Mouse (Mus musculus) CH12.LX (cell line): ENCODE measurements around the gene Blzf1. TPM values are rescaled to one million over a fixed set of nuclear protein-coding genes. Genes with fewer than 3 reads are reported as not detected.

Source experiments
- DNase-seq: peaks from one replicate; pipeline ENCODE4 v3.0.0-alpha.2; 2013; ENCODE audit errors: extremely low read depth
- H3K27ac ChIP-seq: 2 replicates; pipeline ENCODE4 v1.5.1; 2012; ENCODE audit warnings: low read depth, mild to moderate bottlenecking, control low read depth, moderate library complexity; ENCODE audit not compliant: insufficient read depth
- H3K27me3 ChIP-seq: replicated peaks from 2 replicates; pipeline ENCODE3; 2012; ENCODE audit warnings: inconsistent platforms
- H3K36me3 ChIP-seq, 2 experiments: replicated peaks in 1 of 2; 2 replicates each; pipeline versions ENCODE3 to v1.6.1; 2012; ENCODE audit warnings: inconsistent platforms in 1 of 2, low read length in 1 of 2, mild to moderate bottlenecking in 1 of 2, mixed read lengths in 1 of 2, moderate library complexity in 1 of 2; ENCODE audit not compliant: control insufficient read depth in 1 of 2, insufficient read depth in 1 of 2
- H3K4me1 ChIP-seq, 2 experiments: 2 replicates each; pipeline ENCODE4 v1.6.1; 2012; ENCODE audit warnings: inconsistent platforms in 1 of 2, moderate library complexity in 1 of 2; ENCODE audit not compliant: insufficient read depth in 2 of 2, control insufficient read depth in 1 of 2
- H3K4me2 ChIP-seq: 2 replicates; pipeline ENCODE4 v1.6.1; 2012; ENCODE audit warnings: low read depth, mild to moderate bottlenecking, control low read depth; ENCODE audit not compliant: poor library complexity, insufficient read depth, severe bottlenecking
- H3K4me3 ChIP-seq, 3 experiments: fragments of 150-350 bp in 1 of 3; sonication (generic) in 1 of 3; replicated peaks in 1 of 3; 2 replicates each; pipeline versions ENCODE3 to v1.5.1; 2011 to 2012; ENCODE audit warnings: low read depth in 2 of 3, low read length in 2 of 3, mild to moderate bottlenecking in 2 of 3, moderate library complexity in 2 of 3, control low read depth in 1 of 3, improper control_type of control experiment in 1 of 3, inconsistent platforms in 1 of 3, mixed read lengths in 1 of 3; ENCODE audit not compliant: poor library complexity in 1 of 3
- H3K79me2 ChIP-seq: replicated peaks from 2 replicates; pipeline ENCODE4 v1.6.1; 2012; ENCODE audit warnings: mild to moderate bottlenecking, moderate library complexity; ENCODE audit not compliant: control insufficient read depth, poor library complexity, insufficient read depth, severe bottlenecking; ENCODE audit errors: extremely low read depth
- H3K9ac ChIP-seq: 2 replicates; pipeline ENCODE4 v1.6.1; 2012; ENCODE audit warnings: low read depth, mild to moderate bottlenecking, control low read depth, moderate library complexity; ENCODE audit not compliant: insufficient read depth
- H3K9me3 ChIP-seq: replicated peaks from 2 replicates; pipeline ENCODE3; 2012; ENCODE audit warnings: low read length, inconsistent platforms, mixed read lengths
- BHLHE40 ChIP-seq: IDR thresholded peaks from 2 replicates; pipeline ENCODE4 v1.6.1; 2011; ENCODE audit warnings: mild to moderate bottlenecking, low read depth, low read length, improper control_type of control experiment
- CHD1 ChIP-seq: IDR thresholded peaks from 2 replicates; pipeline ENCODE4 v1.6.1; 2012; ENCODE audit warnings: low read depth, low read length, improper control_type of control experiment, inconsistent platforms
- E2F4 ChIP-seq: IDR thresholded peaks from 2 replicates; pipeline ENCODE4 v1.6.1; 2011; ENCODE audit warnings: low read depth, low read length, improper control_type of control experiment; ENCODE audit not compliant: insufficient replicate concordance
- ETS1 ChIP-seq: conservative IDR thresholded peaks from 2 replicates; pipeline ENCODE4 v1.6.1; 2012; ENCODE audit warnings: low read depth, mild to moderate bottlenecking, inconsistent platforms, low read length, improper control_type of control experiment, moderate library complexity
- HCFC1 ChIP-seq: IDR thresholded peaks from 2 replicates; pipeline ENCODE4 v1.6.1; 2012; ENCODE audit warnings: low read depth, mild to moderate bottlenecking, inconsistent platforms, low read length, improper control_type of control experiment
- IRF4 ChIP-seq: IDR thresholded peaks from 2 replicates; pipeline ENCODE4 v1.6.1; 2014; ENCODE audit warnings: low read depth, mild to moderate bottlenecking, inconsistent platforms, low read length, improper control_type of control experiment
- JUN ChIP-seq: IDR thresholded peaks from 2 replicates; pipeline ENCODE4 v1.6.1; 2011; ENCODE audit warnings: low read depth, mild to moderate bottlenecking, low read length, improper control_type of control experiment, moderate library complexity; ENCODE audit not compliant: insufficient read depth
- JUND ChIP-seq: conservative IDR thresholded peaks from 2 replicates; pipeline ENCODE4 v1.6.1; 2011; ENCODE audit warnings: low read depth, low read length, improper control_type of control experiment
- KAT2A ChIP-seq: IDR thresholded peaks from 2 replicates; pipeline ENCODE4 v1.6.1; 2012; ENCODE audit warnings: low read length, improper control_type of control experiment, inconsistent platforms; ENCODE audit not compliant: insufficient replicate concordance
- MAX ChIP-seq: IDR thresholded peaks from 2 replicates; pipeline ENCODE4 v1.6.1; 2011; ENCODE audit warnings: low read length, improper control_type of control experiment
- MEF2A ChIP-seq: IDR thresholded peaks from 2 replicates; pipeline ENCODE4 v1.6.1; 2014; ENCODE audit warnings: low read depth, mild to moderate bottlenecking, inconsistent platforms, low read length, improper control_type of control experiment, borderline replicate concordance
- MXI1 ChIP-seq: IDR thresholded peaks from 2 replicates; pipeline ENCODE4 v1.6.1; 2011; ENCODE audit warnings: mild to moderate bottlenecking, low read depth, low read length, improper control_type of control experiment
- POLR2AphosphoS2 ChIP-seq: IDR thresholded peaks from 2 replicates; pipeline ENCODE4 v1.6.1; 2011; ENCODE audit warnings: low read depth, low read length, improper control_type of control experiment
- RAD21 ChIP-seq: IDR thresholded peaks from 2 replicates; pipeline ENCODE4 v1.6.1; 2011; ENCODE audit warnings: low read depth, mild to moderate bottlenecking, low read length, improper control_type of control experiment, moderate library complexity
- SMC3 ChIP-seq: IDR thresholded peaks from 2 replicates; pipeline ENCODE4 v1.6.1; 2011; ENCODE audit warnings: low read depth, low read length, improper control_type of control experiment
- TBP ChIP-seq: conservative IDR thresholded peaks from 2 replicates; pipeline ENCODE4 v1.6.1; 2011; ENCODE audit warnings: low read depth, low read length, improper control_type of control experiment
- TCF12 ChIP-seq: IDR thresholded peaks from 2 replicates; pipeline ENCODE4 v1.6.1; 2014; ENCODE audit warnings: low read depth, mild to moderate bottlenecking, inconsistent platforms, low read length, improper control_type of control experiment
- USF1 ChIP-seq: IDR thresholded peaks from 2 replicates; pipeline ENCODE4 v1.6.1; 2014; ENCODE audit warnings: low read depth, mild to moderate bottlenecking, inconsistent platforms, low read length, improper control_type of control experiment
- ZMIZ1 ChIP-seq: IDR thresholded peaks from 2 replicates; pipeline ENCODE4 v1.6.1; 2012; ENCODE audit warnings: low read depth, mild to moderate bottlenecking, inconsistent platforms, low read length, improper control_type of control experiment
- ZNF384 ChIP-seq: IDR thresholded peaks from 2 replicates; pipeline ENCODE4 v1.6.1; 2012; ENCODE audit warnings: low read depth, low read length, improper control_type of control experiment, inconsistent platforms
- dilution Hi-C: fragments of 300-500 bp; cut with MboI; formaldehyde crosslinking; loops from 2 replicates; pipeline ENCODE4 v1.14.3; 2020; ENCODE audit warnings: low sequenced_read_pairs; ENCODE audit not compliant: extremely low pct_unique_long_range_greater_than_20kb, extremely low pct_ligation_motif_present
- in situ Hi-C: fragments of 300-500 bp; cut with MboI; formaldehyde crosslinking; loops from 3 replicates; pipeline ENCODE4 v1.14.3; 2019; ENCODE audit warnings: low sequenced_read_pairs, low pct_ligation_motif_present, low pct_unique_long_range_greater_than_20kb, mixed read lengths
- polyA plus RNA-seq: library from polyadenylated mRNA; unstranded; fragments of >175 nt; gene quantifications from 2 replicates; pipeline ENCODE4 v1.2.1, GENCODE M21; 2012; ENCODE audit warnings: low read depth; ENCODE audit not compliant: insufficient read length
- total RNA-seq, 2 experiments: library from RNA; depleted of rRNA; stranded (reverse); fragments of 300-350 nt in 1 of 2; fragments of >200 nt in 1 of 2; gene quantifications; 2 replicates each; pipeline ENCODE4 v1.2.3; 2012 to 2014

Blzf1 gene
- total and polyA plus RNA-seq, 3 experiments, result 13.7 to 22.2 (median 18.8) TPM

DNA sequence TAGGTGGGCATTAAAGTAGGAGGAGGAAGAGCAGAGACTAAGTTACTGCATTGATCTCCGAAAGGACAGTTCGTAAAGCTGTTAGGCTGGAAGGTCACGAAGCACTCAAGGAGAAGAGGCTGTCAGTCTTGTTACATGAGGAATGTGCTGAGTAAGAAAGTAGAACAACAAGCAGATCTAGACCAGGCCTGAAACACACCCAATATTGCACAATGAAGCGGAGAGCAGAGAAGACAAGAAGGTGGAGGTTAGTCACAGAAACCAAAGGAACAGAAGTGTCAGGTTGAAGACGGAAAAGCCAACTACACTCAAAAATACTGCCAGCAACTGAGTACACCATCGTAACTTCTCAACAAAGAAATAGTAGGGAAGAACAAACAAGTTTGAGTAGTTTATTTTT, 13.2 kb downstream of the Blzf1 start:
- H3K4me3 ChIP-seq, result no peak overlapping the region
- TF ChIP-seq POLR2AphosphoS2 (no peak), ETS1 (no peak), HCFC1 (no peak), TCF12 (no peak)
- TF ChIP-seq, all 38 proteins: peak for 0
- no peak for DNase-seq
- Histone ChIP-seq H3K27ac (no peak overlapping the region), H3K9me3 (no peaks in the 10 kb centered on the region), H3K4me2 (no peak overlapping the region), H3K9ac (no peak overlapping the region), H3K4me1 (no peaks in the 10 kb centered on the region), H3K79me2 (no peaks in the 10 kb centered on the region), H3K36me3 (peaks cover 44 to 81% of the 10 kb centered on the region in 2 experiments), H3K27me3 (no peaks in the 10 kb centered on the region)
- in situ Hi-C loops, result no loop called here
- dilution Hi-C loops, result no loop called here

DNA sequence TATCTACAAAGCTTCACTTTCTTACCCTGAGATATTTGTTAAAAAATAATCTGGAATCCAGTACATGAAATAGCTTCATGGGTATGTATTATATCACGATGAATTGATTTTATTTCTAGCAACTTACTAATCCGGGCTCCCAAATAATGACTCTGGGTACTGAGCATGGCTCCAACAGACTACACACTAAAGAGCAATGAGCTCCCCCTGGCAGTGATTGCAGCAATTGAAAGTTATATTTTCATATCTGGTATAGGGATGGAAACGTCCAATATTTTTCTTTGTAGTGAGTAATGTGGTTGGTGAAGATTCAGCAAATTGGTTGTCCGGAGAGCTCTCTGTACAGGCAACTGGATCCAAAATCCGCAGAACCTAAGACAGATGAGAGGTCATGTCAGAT, 15.2 kb downstream of the Blzf1 start:
- DNase-seq, result no peak
- no peak overlapping the region for H3K4me3 ChIP-seq
- TF ChIP-seq CHD1, result no peak
- no peak for TF ChIP-seq MEF2A
- TF ChIP-seq SMC3, result no peak
- TF ChIP-seq E2F4, result no peak
- TF ChIP-seq TBP, result no peak
- no peak for TF ChIP-seq IRF4
- no peak; the same call in 1 of the 2 replicates for TF ChIP-seq RAD21
- TF ChIP-seq JUN, result no peak
- no peak for TF ChIP-seq TCF12
- no peak for TF ChIP-seq JUND
- no peak for TF ChIP-seq USF1
- no peak for TF ChIP-seq ZMIZ1
- TF ChIP-seq MXI1, result no peak
- TF ChIP-seq MAX, result no peak
- no peak for TF ChIP-seq BHLHE40
- no peak for TF ChIP-seq ZNF384
- TF ChIP-seq KAT2A, result no peak
- no peaks in the 10 kb centered on the region for H3K4me1 ChIP-seq
- H3K27ac ChIP-seq, result no peak overlapping the region
- H3K79me2 ChIP-seq, result no peaks in the 10 kb centered on the region
- H3K9me3 ChIP-seq, result no peaks in the 10 kb centered on the region
- H3K4me2 ChIP-seq, result no peak overlapping the region
- H3K27me3 ChIP-seq, result no peaks in the 10 kb centered on the region
- H3K9ac ChIP-seq, result no peak overlapping the region
- in situ Hi-C loops, result no loop called here
- dilution Hi-C loops, result no loop called here
- peaks cover 30 to 69% of the 10 kb centered on the region in 2 experiments for H3K36me3 ChIP-seq
